Mouse (Mus musculus) ES-E14 (cell line): ENCODE data around the gene Mlxip. TPM values are rescaled to one million over a fixed set of nuclear protein-coding genes. Genes with fewer than 3 reads are reported as not detected.

Experiments
- DNase-seq: peaks from one replicate; pipeline ENCODE4 v3.0.0-alpha.2; 2013; ENCODE audit warnings: low read depth, low spot score
- H3K27ac ChIP-seq: 2 replicates; pipeline ENCODE4 v1.5.1; 2012; ENCODE audit warnings: low read depth, mild to moderate bottlenecking, low read length, moderate library complexity, mixed read lengths; ENCODE audit not compliant: poor library complexity, insufficient read depth, severe bottlenecking
- H3K36me3 ChIP-seq: 2 replicates; pipeline ENCODE4 v1.6.1; 2012; ENCODE audit warnings: mild to moderate bottlenecking, low read length, moderate library complexity, mixed read lengths; ENCODE audit not compliant: control insufficient read depth, poor library complexity, insufficient read depth, severe bottlenecking
- H3K4me1 ChIP-seq, 2 experiments: fragments of 150-350 bp in 1 of 2; sonication (generic) in 1 of 2; 2 replicates each; pipeline ENCODE4 v1.6.1; 2012; ENCODE audit warnings: low read length in 2 of 2, mild to moderate bottlenecking in 1 of 2, mixed read lengths in 1 of 2; ENCODE audit not compliant: control insufficient read depth in 2 of 2, insufficient read depth in 2 of 2, poor library complexity in 1 of 2
- H3K4me3 ChIP-seq, 2 experiments: fragments of 150-350 bp in 1 of 2; sonication (generic) in 1 of 2; 2 replicates each; pipeline ENCODE4 v1.5.1; 2012; ENCODE audit warnings: low read length in 2 of 2, low read depth in 1 of 2, mild to moderate bottlenecking in 1 of 2, mixed read lengths in 1 of 2; ENCODE audit not compliant: insufficient read depth in 1 of 2, poor library complexity in 1 of 2, severe bottlenecking in 1 of 2
- H3K9ac ChIP-seq: 2 replicates; pipeline ENCODE4 v1.6.1; 2012; ENCODE audit warnings: low read depth, mild to moderate bottlenecking, low read length, mixed read lengths; ENCODE audit not compliant: poor library complexity, insufficient read depth, severe bottlenecking
- H3K9me3 ChIP-seq: fragments of 150-350 bp; sonication (generic); 2 replicates; pipeline ENCODE4 v1.6.1; 2012; ENCODE audit warnings: low read depth, mild to moderate bottlenecking, low read length; ENCODE audit not compliant: control insufficient read depth, insufficient read depth
- CHD2 ChIP-seq: IDR thresholded peaks from 2 replicates; pipeline ENCODE4 v1.6.1; 2014; ENCODE audit warnings: mild to moderate bottlenecking, low read depth, low read length, inconsistent platforms
- HCFC1 ChIP-seq: IDR thresholded peaks from 2 replicates; pipeline ENCODE4 v1.6.1; 2012; ENCODE audit warnings: low read length, inconsistent platforms, borderline replicate concordance; ENCODE audit not compliant: insufficient read depth
- MAFK ChIP-seq: IDR thresholded peaks from 2 replicates; pipeline ENCODE4 v1.6.1; 2014; ENCODE audit warnings: mild to moderate bottlenecking, low read depth, low read length, inconsistent platforms; ENCODE audit not compliant: insufficient read depth
- ZC3H11A ChIP-seq: IDR thresholded peaks from 2 replicates; pipeline ENCODE4 v1.6.1; 2012; ENCODE audit warnings: low read depth, mild to moderate bottlenecking, inconsistent platforms, low read length, borderline replicate concordance
- ZNF384 ChIP-seq: IDR thresholded peaks from 2 replicates; pipeline ENCODE4 v1.6.1; 2012; ENCODE audit warnings: low read depth, low read length, inconsistent platforms
- in situ Hi-C, 2 experiments: fragments of 600-800 bp; cut with MboI; formaldehyde crosslinking; loops; one replicate each; pipeline ENCODE4 v1.15.1; 2025; ENCODE audit warnings: low sequenced_read_pairs in 2 of 2, inconsistent platforms in 1 of 2; ENCODE audit not compliant: unreplicated experiment in 2 of 2
- total RNA-seq: library from RNA; depleted of rRNA; stranded (reverse); fragments of 300-350 nt; gene quantifications from 2 replicates; pipeline ENCODE4 v1.2.3, GENCODE M21; 2012

Mlxip gene
- total RNA-seq, 1 experiment = 8.2 TPM

DNA sequence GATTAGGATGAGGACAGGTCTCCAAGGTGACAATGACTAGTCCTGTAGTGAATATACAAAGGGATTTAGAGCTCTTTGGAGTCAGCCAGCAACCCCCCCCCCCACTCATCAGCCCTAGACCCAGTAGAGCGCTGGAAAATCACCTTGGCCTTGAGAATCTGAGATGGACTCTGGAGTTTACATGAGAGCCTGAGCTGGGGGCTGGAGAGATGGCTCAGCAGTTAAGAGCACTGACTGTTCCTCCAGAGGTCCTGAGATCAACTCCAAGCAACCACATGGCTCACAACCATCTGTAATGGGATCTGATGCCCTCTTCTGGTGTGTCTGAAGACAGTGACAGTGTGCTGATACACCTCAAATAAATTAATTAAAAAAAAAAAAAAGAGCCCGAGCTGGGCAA is 46.6 kb upstream of the Mlxip start:
- TF ChIP-seq ZC3H11A (no peak), MAFK (no peak), HCFC1 (no peak), ZNF384 (no peak), CHD2 (no peak)

DNA sequence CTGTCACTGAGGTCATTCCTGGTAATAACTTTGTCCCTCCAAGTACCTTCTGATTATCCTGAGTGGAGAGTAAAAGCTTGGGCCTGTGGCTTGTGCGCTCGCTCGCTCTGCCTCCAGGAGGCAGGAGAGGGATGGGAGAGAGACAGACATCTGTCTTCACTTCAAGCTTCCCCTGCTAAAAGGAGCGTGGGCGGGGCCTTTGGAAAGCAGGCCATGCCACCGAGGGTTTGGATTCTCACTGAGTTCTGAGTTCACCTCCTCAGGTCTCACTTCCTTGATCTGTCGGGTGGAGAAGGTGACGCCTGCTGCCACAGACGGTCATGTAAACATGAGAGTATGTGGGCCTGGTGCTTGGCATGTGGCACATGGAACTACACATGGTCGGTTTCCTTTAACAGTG is 44.2 kb upstream of the Mlxip start:
- no peak for DNase-seq
- TF ChIP-seq ZNF384 = no peak
- no peak for TF ChIP-seq HCFC1
- TF ChIP-seq MAFK = no peak
- no peak for TF ChIP-seq ZC3H11A
- TF ChIP-seq CHD2 = no peak
- no peaks in the 10 kb centered on the region for H3K9me3 ChIP-seq
- H3K36me3 ChIP-seq = peaks cover 5% of the 10 kb centered on the region; the same call in 1 of the 2 replicates
- H3K4me3 ChIP-seq = no peak overlapping the region
- peaks cover 5 to 37% of the 10 kb centered on the region in 2 experiments for H3K4me1 ChIP-seq
- H3K9ac ChIP-seq = no peak overlapping the region
- no peak overlapping the region; the same call in 1 of the 2 replicates for H3K27ac ChIP-seq
- in situ Hi-C loops = no loop called here

More for the DNA sequence above, 46.6 kb upstream of the Mlxip start:
- H3K9ac ChIP-seq = no peak overlapping the region
- no peak overlapping the region for H3K4me3 ChIP-seq
- DNase-seq = no peak
- H3K27ac ChIP-seq = no peak overlapping the region
- in situ Hi-C loops = no loop called here
- peaks cover 5 to 28% of the 10 kb centered on the region in 2 experiments; a peak in 3 of 4 replicates for H3K4me1 ChIP-seq
- peaks cover 4% of the 10 kb centered on the region; the same call in 1 of the 2 replicates for H3K36me3 ChIP-seq
- H3K9me3 ChIP-seq = no peaks in the 10 kb centered on the region

DNA sequence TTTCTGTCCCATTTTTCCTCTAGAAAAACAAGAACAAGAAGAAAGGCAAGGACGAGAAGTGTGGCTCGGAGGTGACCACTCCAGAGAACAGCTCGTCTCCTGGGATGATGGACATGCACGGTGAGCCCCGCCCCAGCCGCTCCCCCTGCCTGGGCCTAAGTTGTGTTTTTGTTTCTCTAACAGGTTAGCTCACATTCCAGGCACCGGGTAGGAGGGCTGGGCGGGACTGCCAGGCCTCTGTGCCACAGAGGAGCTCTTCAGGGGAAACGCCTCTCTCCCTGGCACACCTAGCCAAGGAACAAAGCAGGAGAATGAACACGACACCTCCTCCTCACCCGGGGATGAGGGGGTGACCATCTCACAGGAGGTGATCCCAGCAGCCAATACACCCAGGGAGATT is 38.7 kb upstream of the Mlxip start:
- Histone ChIP-seq H3K9me3 (no peaks in the 10 kb centered on the region), H3K4me1 (peaks cover 2 to 25% of the 10 kb centered on the region in 2 experiments), H3K36me3 (peaks cover 45% of the 10 kb centered on the region), H3K9ac (no peak overlapping the region), H3K27ac (no peak overlapping the region; the same call in 1 of the 2 replicates), H3K4me3 (no peak overlapping the region)
- DNase-seq = no peak
- TF ChIP-seq MAFK (no peak), ZNF384 (no peak), CHD2 (no peak), ZC3H11A (no peak)
- in situ Hi-C loops = no loop called here

DNA sequence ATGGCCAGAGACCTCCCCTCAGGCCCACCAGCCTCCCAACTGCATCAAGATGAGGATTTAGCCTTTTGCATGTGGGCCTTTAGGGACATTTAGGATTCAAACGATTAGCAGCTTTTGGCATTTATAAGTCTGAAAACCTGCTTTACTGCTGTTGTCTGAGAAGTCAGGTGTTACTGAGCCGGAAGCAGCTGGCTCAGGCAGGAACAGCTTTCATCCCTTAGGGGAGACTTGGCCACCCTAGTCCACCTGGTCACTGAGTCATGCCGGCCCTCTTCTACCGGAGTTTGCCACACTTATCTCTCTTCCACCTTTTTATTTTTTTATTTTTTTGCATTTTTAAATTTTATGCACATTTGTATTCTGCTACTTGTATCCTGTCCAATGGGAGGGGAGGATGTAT is 37.3 kb upstream of the Mlxip start:
- no peak for DNase-seq
- Histone ChIP-seq H3K9ac (no peak overlapping the region), H3K4me1 (peaks cover 2 to 25% of the 10 kb centered on the region in 2 experiments), H3K9me3 (no peaks in the 10 kb centered on the region), H3K4me3 (no peak overlapping the region), H3K36me3 (peaks cover 50% of the 10 kb centered on the region), H3K27ac (no peak overlapping the region)
- TF ChIP-seq CHD2 (no peak), HCFC1 (no peak), MAFK (no peak), ZC3H11A (no peak), ZNF384 (no peak)
- in situ Hi-C loops = no loop called here

DNA sequence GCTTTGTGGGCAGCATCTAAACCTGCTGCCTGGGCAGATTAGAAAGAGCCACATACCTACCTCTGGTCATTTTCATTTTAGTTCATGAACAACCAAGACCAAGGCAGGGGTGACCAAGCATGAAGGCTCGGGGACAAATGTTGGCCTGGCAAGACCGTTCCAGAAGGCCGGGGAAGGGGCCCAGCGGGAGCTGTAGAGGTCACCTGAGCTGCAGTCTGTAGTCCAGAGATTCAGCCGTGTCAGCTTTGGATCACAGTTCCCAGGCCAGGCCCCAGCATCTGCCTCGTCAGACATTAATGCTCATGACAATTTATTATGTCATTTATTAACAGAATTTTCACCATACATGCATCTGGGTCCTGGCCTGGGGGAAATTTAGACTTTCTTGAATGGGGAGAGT is 35.2 kb upstream of the Mlxip start:
- DNase-seq = no peak
- H3K9ac ChIP-seq = no peak overlapping the region
- no peak overlapping the region for H3K4me3 ChIP-seq
- no peaks in the 10 kb centered on the region for H3K9me3 ChIP-seq
- peaks cover 59% of the 10 kb centered on the region for H3K36me3 ChIP-seq
- peaks cover 2 to 35% of the 10 kb centered on the region in 2 experiments for H3K4me1 ChIP-seq
- in situ Hi-C loops = no loop called here
- H3K27ac ChIP-seq = no peak overlapping the region
- no peak for TF ChIP-seq MAFK
- TF ChIP-seq ZNF384 = no peak
- no peak for TF ChIP-seq ZC3H11A
- no peak for TF ChIP-seq HCFC1
- no peak for TF ChIP-seq CHD2
